Mouse (Mus musculus) thymus, postnatal 25 days (tissue): ENCODE results near the gene Cfap77.
A peak's percentile ranks its signal among the peaks of the same experiment; 100 is the strongest.

ENCODE experiments used
- DNase-seq: peaks from one replicate; pipeline ENCODE4 v3.0.0; 2022

Cfap77 gene

DNA sequence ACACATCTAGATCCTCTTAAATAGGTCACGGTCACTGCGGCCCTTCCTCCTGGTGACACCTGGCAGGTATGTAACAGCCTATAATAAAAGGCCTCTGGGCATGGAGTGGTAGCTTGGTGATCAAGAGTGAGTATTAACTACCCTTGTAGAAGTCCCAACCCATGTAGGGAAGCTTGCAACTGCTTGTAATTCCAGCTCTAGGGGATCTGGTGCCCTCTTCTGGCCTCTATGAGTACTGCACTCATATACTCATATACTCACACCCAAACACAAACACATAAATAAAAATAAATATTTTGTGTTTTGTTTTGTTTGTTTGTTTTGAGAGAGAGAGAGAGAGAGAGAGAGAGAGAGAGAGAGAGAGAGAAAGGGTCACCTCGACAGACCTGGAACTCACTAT, 66.1 kb downstream of the Cfap77 start:
- no peak for DNase-seq

- DNase-seq, result no peak
Observed at GRCm38 (mm10) chr2:28980080-28980910, 74.6 kb downstream of the Cfap77 start.

DNA sequence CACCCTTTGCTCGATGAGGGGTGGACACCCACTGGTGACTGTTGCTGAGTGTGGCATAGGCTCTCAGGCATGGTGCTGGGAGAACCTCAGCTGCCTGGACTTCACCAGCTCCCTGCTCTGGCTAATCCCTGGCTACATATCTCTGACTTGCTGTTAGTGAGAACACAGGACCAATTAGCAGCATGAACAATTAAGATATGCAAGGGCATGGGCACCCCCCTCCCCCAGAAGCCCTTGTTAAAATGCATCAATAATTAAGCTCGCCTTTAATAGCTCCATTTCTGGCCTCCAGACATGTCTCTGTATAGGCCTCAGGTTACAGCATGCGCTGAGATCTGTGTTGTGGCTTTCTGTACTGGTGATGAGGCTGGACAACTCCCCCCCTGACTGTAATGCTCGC, 76.4 kb downstream of the Cfap77 start:
- DNase-seq, result no peak

GRCm38 (mm10) chr2:28976635-28977034, 78.2 kb downstream of the Cfap77 start:
- DNase-seq, result peak; percentile 67

DNA sequence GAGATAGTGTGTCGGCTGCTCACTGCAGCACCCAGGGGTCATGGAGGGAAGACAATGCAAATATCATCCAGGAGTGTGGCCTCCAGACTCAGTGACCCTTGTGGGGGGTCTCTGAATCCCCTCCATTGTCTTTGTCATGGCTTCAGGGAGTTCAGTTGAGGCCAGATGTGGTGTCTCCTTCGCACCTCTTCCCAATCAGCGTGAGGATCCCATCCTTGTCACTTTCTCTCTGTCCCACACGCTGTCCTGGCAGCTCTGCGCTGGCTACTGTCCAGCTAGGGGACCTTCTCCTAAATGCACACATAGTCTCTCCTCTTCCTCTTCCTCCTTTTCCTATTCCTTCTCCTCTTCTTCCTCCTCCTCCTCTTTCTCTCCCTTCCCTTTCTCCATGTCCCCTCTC, 79.3 kb downstream of the Cfap77 start:
- DNase-seq, result no peak

DNA sequence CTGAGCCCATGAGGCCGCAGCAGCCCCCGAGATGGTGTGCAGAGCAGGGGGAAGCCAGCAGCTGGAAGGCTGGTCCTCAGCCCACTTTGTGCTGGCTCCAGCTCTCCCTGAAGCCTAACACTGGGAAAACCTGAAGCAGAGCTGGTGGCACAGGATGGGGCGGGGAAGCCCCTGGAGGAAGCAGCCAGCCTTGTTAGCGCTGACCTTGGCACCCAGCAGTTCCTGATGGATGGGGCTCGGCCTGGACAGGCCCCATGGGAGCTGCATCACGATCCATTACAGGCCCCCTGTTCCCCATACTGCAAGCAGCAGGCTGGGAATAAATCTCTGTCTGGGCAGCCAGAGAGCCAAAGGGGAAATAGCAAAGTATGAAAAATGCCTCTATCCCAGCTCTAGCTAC, 80.3 kb downstream of the Cfap77 start:
- DNase-seq, result no peak

DNA sequence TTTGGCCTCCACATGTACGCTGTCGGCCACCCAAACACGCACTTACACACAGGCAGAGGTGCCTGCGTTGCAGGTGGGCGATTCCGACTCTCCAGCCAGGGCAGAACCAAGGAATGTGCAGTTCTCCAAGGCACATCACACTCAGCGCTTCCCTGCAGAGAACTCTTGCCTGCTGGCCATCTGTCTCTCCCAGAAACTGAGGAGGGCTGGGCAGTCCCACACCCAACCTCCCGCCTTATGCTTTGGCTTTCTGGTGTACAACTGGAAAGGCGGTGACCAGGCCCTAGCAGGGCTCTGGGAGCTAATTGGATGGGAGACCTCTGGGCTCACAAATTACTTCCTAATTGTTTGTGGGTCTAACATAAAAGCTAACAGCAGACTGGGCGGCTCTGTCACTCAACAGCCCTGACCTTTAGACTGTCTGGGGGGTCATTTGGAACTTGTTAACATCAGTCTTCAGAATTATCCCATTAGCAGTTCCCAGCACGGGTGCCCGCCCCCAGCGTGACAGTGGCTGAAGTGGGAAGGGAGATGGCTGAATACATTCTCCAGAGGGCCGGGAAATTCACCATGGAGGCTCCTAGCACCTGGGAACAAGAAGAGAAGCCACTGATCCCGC, 80.9 kb downstream of the Cfap77 start:
- no peak for DNase-seq

- DNase-seq, result no peak
Observed at GRCm38 (mm10) chr2:28970424-28970823, 84.4 kb downstream of the Cfap77 start.

DNA sequence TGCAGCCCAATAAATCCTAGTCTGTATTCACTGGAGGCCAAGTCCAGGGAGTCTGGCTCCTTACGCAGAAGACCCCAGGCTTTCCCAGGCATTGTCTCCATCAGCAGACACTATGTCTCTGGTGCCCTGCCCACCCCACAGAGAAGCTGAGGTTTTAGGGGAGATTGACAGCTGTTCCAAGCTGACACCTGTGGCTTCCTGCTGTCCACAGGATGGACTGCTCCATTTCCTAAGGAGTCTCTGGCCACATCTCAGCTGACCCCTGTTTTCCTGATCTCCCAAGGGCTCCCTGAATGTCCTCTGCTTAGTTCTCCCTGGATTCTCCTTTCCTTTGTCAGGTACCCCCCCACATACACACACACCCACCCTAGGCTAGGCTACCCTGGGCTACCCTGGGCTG, 86.6 kb downstream of the Cfap77 start:
- DNase-seq, result no peak

GRCm38 (mm10) chr2:28966151-28966795, 88.6 kb downstream of the Cfap77 start:
- DNase-seq, result no peak

DNA sequence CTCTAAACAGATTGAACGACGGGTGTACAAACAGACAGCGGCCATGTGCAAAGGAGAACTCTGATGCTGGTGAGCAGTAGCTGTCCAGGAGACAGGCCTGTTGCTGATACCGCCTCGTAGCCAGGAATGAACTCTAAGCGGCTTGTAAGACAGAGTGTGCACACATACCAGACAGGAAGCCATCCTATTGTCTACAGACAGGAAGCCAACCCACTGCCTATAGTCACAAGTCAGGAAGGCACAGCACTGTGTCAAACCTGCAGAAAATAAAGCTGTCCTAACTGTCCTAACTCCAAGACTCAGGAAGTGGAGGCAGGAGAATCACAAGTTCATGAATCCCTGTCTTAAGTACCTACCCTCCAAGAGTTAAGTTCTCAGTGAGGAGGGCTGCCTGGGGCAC, 91.3 kb downstream of the Cfap77 start:
- DNase-seq, result no peak

DNA sequence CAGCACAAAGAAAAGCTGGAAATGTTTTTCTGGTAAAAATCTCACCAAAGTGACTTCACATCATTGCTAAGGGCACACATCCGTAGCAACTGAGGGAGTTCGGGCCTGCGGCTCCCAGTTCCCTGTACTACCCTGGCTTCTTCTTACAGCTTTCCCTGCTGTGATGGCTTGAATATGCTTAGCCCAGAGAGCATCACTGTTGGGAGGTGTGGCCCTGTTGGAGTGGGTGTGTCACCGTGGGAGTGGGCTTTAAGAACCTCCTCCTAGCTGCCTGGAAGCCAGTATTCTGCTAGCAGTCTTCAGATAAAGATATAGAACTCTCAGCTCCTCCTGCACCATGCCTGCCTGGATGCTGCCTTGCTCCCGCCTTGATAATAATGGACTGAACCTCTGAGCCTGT, 93.2 kb downstream of the Cfap77 start:
- DNase-seq, result no peak

- no peak for DNase-seq
Observed at GRCm38 (mm10) chr2:28961024-28961585, 93.8 kb downstream of the Cfap77 start.

- DNase-seq, result no peak
Observed at GRCm38 (mm10) chr2:28956874-28957273, 98.0 kb downstream of the Cfap77 start.

GRCm38 (mm10) chr2:28954595-28954994, 100.3 kb downstream of the Cfap77 start:
- DNase-seq, result no peak

DNA sequence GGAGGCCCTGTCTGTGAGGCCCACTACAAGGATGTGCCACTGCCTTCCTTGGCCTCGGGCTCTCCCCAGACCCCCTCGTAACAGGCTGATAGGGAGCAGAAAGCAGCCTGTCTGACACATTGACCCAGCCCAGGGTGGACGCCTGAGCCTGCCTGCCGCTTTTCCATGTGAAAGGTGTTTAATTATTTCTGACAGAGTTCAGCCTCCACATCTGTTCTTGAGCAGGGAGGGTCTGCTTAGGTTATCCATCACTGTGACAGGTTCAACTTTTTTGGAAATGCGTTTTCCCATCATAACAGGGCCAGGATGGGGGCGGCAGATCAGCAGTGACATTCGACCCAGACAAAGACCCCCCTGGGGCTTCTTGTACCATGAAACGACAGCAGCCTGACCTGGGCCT, 101.9 kb downstream of the Cfap77 start:
- DNase-seq, result no peak

DNA sequence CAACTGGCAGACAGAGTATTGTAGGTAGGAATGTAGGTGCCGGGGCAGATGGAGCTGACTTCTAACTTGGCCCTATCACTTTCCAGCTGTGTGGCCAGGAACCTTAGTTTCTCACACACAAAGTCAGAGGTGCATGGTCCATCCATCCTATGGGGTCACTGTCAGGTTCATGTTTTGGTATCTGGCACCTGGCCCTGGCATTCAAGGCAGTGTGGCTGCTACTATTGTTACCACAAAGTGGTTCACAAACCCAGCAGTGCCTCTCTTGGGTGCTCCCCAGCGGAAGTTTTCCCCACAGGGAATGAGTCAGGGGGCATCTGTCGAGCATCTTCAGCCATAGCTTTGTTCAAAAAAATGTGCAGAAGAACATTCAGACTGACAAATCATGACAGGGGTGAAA, 108.6 kb downstream of the Cfap77 start:
- DNase-seq, result no peak

- DNase-seq, result no peak
Observed at GRCm38 (mm10) chr2:28945388-28945787, 109.5 kb downstream of the Cfap77 start.

DNA sequence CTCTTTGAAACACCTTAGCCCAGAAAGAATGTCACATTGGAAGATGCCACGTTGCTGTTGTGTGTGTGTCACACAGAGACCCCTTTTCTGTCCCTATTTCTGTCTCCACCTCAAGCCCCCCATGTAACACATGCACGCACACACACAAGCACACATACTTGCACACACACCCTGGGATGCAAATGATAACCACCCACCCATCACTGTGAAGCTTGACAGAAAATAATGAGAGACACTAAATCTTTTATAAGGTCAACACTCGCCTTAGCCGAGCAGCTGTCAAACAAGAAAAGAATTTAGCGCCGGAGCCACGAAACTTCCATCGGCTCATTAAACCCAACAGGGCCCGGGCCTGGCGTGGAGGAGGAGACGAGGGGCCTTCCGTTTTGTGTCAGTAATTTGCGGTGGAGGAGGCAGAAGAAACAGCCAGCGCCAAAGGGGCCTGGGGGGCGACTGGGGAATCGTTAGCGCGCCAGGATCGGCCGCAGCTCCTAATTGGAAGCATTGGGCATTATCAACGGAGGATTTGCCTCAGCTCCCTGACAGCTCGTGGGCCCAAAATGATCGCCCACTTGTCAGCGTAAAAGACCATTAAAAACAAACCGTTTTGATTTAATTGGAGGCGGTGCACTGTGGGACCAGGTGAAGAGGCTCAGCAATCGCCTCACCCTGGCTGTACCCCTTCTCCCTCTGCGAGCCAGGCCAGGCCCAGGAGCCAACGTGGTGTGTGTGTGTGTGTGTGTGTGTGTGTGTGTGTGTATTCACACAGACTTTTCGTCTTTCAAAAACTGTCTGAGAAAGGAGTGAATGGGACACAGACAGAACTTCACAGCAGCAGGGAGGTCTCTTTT, 111.0 kb downstream of the Cfap77 start:
- no peak for DNase-seq

DNA sequence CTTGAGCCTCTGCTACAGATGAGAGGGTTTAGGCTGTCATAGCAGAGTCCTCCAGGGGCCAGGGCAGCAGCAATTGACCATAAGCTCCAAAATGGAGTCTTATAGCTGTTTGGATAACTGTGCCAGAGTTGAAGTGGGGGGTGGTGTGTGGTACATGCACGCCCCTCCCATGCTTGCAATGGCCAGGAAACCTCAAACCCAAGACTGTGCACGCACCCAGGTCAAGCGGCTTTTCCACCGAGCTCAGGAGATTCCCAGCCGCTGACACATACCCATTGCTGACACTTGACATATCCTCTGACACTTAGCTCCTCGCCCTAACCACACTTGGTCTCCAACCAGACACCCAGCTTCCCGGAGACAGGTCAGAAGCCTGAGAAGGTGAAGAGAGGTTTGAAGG, 115.9 kb downstream of the Cfap77 start:
- DNase-seq, result no peak

GRCm38 (mm10) chr2:28930571-28930970, 124.3 kb downstream of the Cfap77 start:
- no peak for DNase-seq

DNA sequence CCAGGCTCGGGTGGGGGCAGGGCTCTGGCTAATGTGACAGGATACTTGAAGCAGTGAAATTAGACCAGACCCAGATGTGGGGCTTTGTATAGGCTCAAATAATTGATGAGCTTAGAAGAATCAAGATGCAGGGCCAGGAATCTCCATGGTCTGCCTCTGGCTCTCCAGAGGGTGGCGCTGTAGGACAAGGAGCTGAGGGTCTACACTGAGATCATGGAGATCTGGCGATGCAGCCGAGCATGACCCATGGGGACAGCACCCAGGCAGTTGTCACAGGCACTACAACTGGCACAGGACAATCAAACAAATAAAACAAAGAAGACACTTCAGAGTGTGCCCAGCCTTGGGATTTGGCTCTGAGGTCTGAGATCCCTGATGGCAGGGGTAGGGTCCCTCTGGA, 131.0 kb downstream of the Cfap77 start:
- peak; percentile 24 for DNase-seq

- no peak for DNase-seq
Observed at GRCm38 (mm10) chr2:28919001-28919400, 135.9 kb downstream of the Cfap77 start.
